ENCODE assay signal across 9 mouse cellular contexts in the genomic region with DNA sequence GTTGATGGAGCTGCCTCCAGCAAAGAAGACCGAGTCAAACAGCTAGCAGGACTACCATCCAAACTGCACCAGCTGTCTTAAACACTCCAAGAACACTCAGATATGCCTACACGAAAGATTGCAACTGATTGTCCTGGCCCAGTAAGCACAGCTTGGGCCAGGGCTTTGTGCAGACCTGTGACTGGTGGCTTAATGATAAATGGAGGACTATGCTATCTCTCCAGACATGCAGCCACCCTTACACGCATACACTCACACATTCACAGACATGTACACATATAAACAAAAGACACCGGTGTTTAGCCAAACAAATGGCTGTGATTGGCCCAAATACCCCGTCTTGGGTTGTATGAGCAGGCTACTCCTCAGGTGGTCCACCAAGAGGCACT. TPM values are rescaled to one million over a fixed set of nuclear protein-coding genes. Genes with fewer than 3 reads are reported as not detected.
DNase-seq lines count a peak whose midpoint lies in the region; ATAC-seq and TF ChIP-seq lines count a peak whose summit lies in the region.
"Had no signal": no experiment of that assay in that cellular context is flagged by ENCODE, and none has a peak within 500 bp of the region (broad histone marks: within the 10 kb centered on the region; RNA-seq: fewer than 3 reads in every experiment).

No protein-coding gene starts in this region.

- no peak for TF ChIP-seq EP300 in CH12.LX (IDR thresholded peaks at IDR 0.05; ENCODE audit: low read length)

- H3K4me1 ChIP-seq in heart, embryonic 10.5 days: peaks cover 16% of the 10 kb centered on the region
- peaks cover 5 to 26% of the 10 kb centered on the region in 2 experiments for H3K4me1 ChIP-seq in CH12.LX (ENCODE audit: control insufficient read depth in 1 of 2, insufficient read depth in 2 of 2)
- peaks cover 27% of the 10 kb centered on the region for H3K4me1 ChIP-seq in forebrain, embryonic 15.5 days
- H3K4me1 ChIP-seq in liver, embryonic 16.5 days (ENCODE audit: control insufficient read depth, low read depth, low read length): peaks cover 16% of the 10 kb centered on the region

- dilution Hi-C loops in CH12.LX (cut with MboI; ENCODE audit: extremely low pct_ligation_motif_present, extremely low pct_unique_long_range_greater_than_20kb, low sequenced_read_pairs): no loop called here

- H3K79me2 ChIP-seq in CH12.LX (replicated peaks; ENCODE audit: control insufficient read depth, extremely low read depth, insufficient read depth, poor library complexity, severe bottlenecking): peaks cover 28% of the 10 kb centered on the region

- H3K9ac ChIP-seq in CH12.LX (ENCODE audit: insufficient read depth, low read depth): peak overlapping the region; percentile 67
- peak overlapping the region; percentile 87 for H3K9ac ChIP-seq in forebrain, embryonic 15.5 days (replicated peaks)
- H3K9ac ChIP-seq in liver, embryonic 16.5 days (ENCODE audit: low read depth, low read length): peak overlapping the region; percentile 67

- peaks cover 18% of the 10 kb centered on the region for H3K36me3 ChIP-seq in heart, embryonic 10.5 days
- H3K36me3 ChIP-seq in CH12.LX (replicated peaks in 1 of 2; ENCODE audit: control insufficient read depth in 1 of 2, insufficient read depth in 1 of 2, low read length in 1 of 2): peaks cover 15 to 49% of the 10 kb centered on the region in 2 experiments
- peaks cover 15% of the 10 kb centered on the region for H3K36me3 ChIP-seq in forebrain, embryonic 15.5 days
- H3K36me3 ChIP-seq in liver, embryonic 16.5 days (ENCODE audit: control insufficient read depth, insufficient read depth): peaks cover 12% of the 10 kb centered on the region

- peak overlapping the region; percentile 94 for H3K27ac ChIP-seq in heart, embryonic 10.5 days
- no peak overlapping the region for H3K27ac ChIP-seq in CH12.LX (ENCODE audit: insufficient read depth, low read depth)
- H3K27ac ChIP-seq in forebrain, embryonic 15.5 days (replicated peaks): 0 out of 2 replicates have a peak overlapping the region, but pooled peaks have one; percentile 88
- peak overlapping the region; percentile 93 for H3K27ac ChIP-seq in liver, embryonic 16.5 days (ENCODE audit: low read length)

- WGBS in heart, embryonic 10.5 days: 50% methylated on average over 5 of the region's 5 CpGs
- 44% methylated on average over 5 of the region's 5 CpGs for WGBS in forebrain, embryonic 15.5 days
- WGBS in liver, embryonic 16.5 days (ENCODE audit: insufficient replicate concordance): 27% methylated on average over 5 of the region's 5 CpGs

- ATAC-seq in forebrain, embryonic 15.5 days (replicated peaks): peak; percentile 5; the same call in 1 of the 2 replicates
- ATAC-seq in liver, embryonic 16.5 days (ENCODE audit: low read depth): peak; percentile 30
- ATAC-seq in inflammation-experienced regulatory T-cells, adult 6 months: no peak

- no peak for TF ChIP-seq POLR2A in CH12.LX (IDR thresholded peaks at IDR 0.05; ENCODE audit: low read depth, low read length)

- peak overlapping the region; percentile 72 for H3K4me2 ChIP-seq in CH12.LX (ENCODE audit: insufficient read depth, low read depth, poor library complexity, severe bottlenecking)
- peak overlapping the region; percentile 62 for H3K4me2 ChIP-seq in forebrain, embryonic 15.5 days (replicated peaks)
- H3K4me2 ChIP-seq in liver, embryonic 16.5 days (ENCODE audit: low read depth, low read length): peak overlapping the region; percentile 72

- no peaks in the 10 kb centered on the region for H3K9me3 ChIP-seq in heart, embryonic 10.5 days
- no peaks in the 10 kb centered on the region for H3K9me3 ChIP-seq in CH12.LX (replicated peaks; ENCODE audit: low read length)
- no peaks in the 10 kb centered on the region for H3K9me3 ChIP-seq in forebrain, embryonic 15.5 days
- H3K9me3 ChIP-seq in liver, embryonic 16.5 days (replicated peaks; ENCODE audit: control insufficient read depth, low read length): no peaks in the 10 kb centered on the region

- no peak for TF ChIP-seq CTCF in CH12.LX (conservative IDR thresholded peaks at IDR 0.05 in 1 of 2, IDR thresholded peaks at IDR 0.05 in 1 of 2; ENCODE audit: low read depth in 2 of 2, low read length in 2 of 2)

- H3K4me3 ChIP-seq in heart, embryonic 10.5 days: peak overlapping the region; percentile 99
- H3K4me3 ChIP-seq in CH12.LX (replicated peaks in 1 of 3; ENCODE audit: low read depth in 2 of 3, low read length in 2 of 3, poor library complexity in 1 of 3): peak overlapping the region; percentile 67 to 95 (median 73)
- H3K4me3 ChIP-seq in forebrain, embryonic 15.5 days: peak overlapping the region; percentile 68
- H3K4me3 ChIP-seq in liver, embryonic 16.5 days (ENCODE audit: low read depth, low read length): peak overlapping the region; percentile 98

- no peak for DNase-seq in heart, embryonic 10.5 days (ENCODE audit: low spot score)
- no peak for DNase-seq in heart, postnatal 4 days
- DNase-seq in CH12.LX (ENCODE audit: extremely low read depth): no peak
- DNase-seq in adrenal gland, postnatal 10 days: no peak
- DNase-seq in cerebellum, postnatal 36 days: no peak

- H3K27me3 ChIP-seq in heart, embryonic 10.5 days (ENCODE audit: insufficient read depth, poor library complexity, severe bottlenecking): no peaks in the 10 kb centered on the region
- no peaks in the 10 kb centered on the region for H3K27me3 ChIP-seq in CH12.LX (replicated peaks)
- no peaks in the 10 kb centered on the region for H3K27me3 ChIP-seq in forebrain, embryonic 15.5 days
- no peaks in the 10 kb centered on the region for H3K27me3 ChIP-seq in liver, embryonic 16.5 days (ENCODE audit: control insufficient read depth, insufficient read depth, low read depth, low read length)

- in situ Hi-C loops in CH12.LX (cut with MboI; ENCODE audit: low pct_ligation_motif_present, low pct_unique_long_range_greater_than_20kb, low sequenced_read_pairs): no loop called here

- no peak for TF ChIP-seq RAD21 in CH12.LX (IDR thresholded peaks at IDR 0.05; ENCODE audit: low read depth, low read length)

TF ChIP-seq in CH12.LX, 34 proteins besides CTCF, POLR2A, EP300 and RAD21:
- no peak for TF ChIP-seq JUND (conservative IDR thresholded peaks at IDR 0.05; ENCODE audit: low read depth, low read length)
- TF ChIP-seq HCFC1 (IDR thresholded peaks at IDR 0.05; ENCODE audit: low read depth, low read length): no peak
- no peak for TF ChIP-seq TBP (conservative IDR thresholded peaks at IDR 0.05; ENCODE audit: low read depth, low read length)
- no peak for TF ChIP-seq GABPA (IDR thresholded peaks at IDR 0.05; ENCODE audit: insufficient replicate concordance, low read depth, low read length)

RNA-seq across cellular contexts. Expression of a gene that starts 0.8 kb away (rescaled TPM):
- 23.8 and 31.7 TPM in 2 replicates for polyA plus RNA-seq in heart, embryonic 10.5 days (2016; fragmentation: Nextera tagmentation; extraction: Ambion mirVana)
- 10 to 100 TPM; 20.7 to 22.1 TPM for total RNA-seq in heart, postnatal 4 days (2021)
- total RNA-seq in CH12.LX (2012; rRNA removed) (35.5 and 39.7 TPM in 2 replicates), CH12.LX (2014; rRNA removed) (59.8 and 70.7 TPM in 2 replicates)
- polyA plus RNA-seq in CH12.LX (2012; ENCODE audit: insufficient read length, low read depth): 57.0 and 58.6 TPM in 2 replicates
- 42.8 and 43.5 TPM in 2 replicates for polyA plus RNA-seq in forebrain, embryonic 15.5 days (2015; fragmentation: Nextera tagmentation; extraction: Ambion mirVana)
- 12.4 and 13.4 TPM in 2 replicates for polyA plus RNA-seq in liver, embryonic 16.5 days (2015; fragmentation: Nextera tagmentation; extraction: Ambion mirVana)
- polyA plus RNA-seq in inflammation-experienced regulatory T-cells, adult 6 months (2017; shearing (Covaris generic)): 10 to 100 TPM; 21.2 to 39.0 (median 24.7) TPM
- 10 to 100 TPM; 32.9 to 33.2 TPM for total RNA-seq in adrenal gland, postnatal 10 days (2021)

RNA-seq across cellular contexts. Expression of a gene that starts 25.5 kb away (rescaled TPM):
- 50.8 and 72.8 TPM in 2 replicates for polyA plus RNA-seq in heart, embryonic 10.5 days (2016; fragmentation: Nextera tagmentation; extraction: Ambion mirVana)
- 10 to 100 TPM; 49.5 to 58.1 TPM for total RNA-seq in heart, postnatal 4 days (2021)
- 1,079 and 1,089 TPM in 2 replicates for total RNA-seq in CH12.LX (2012; rRNA removed)
- total RNA-seq in CH12.LX (2014; rRNA removed): 249 and 299 TPM in 2 replicates
- polyA plus RNA-seq in CH12.LX (2012; ENCODE audit: insufficient read length, low read depth): 181 and 204 TPM in 2 replicates
- 49.7 and 52.2 TPM in 2 replicates for polyA plus RNA-seq in forebrain, embryonic 15.5 days (2015; fragmentation: Nextera tagmentation; extraction: Ambion mirVana)
- polyA plus RNA-seq in liver, embryonic 16.5 days (2015; fragmentation: Nextera tagmentation; extraction: Ambion mirVana): 21.3 and 21.5 TPM in 2 replicates
- 100 to 1,000 TPM; 108 to 150 (median 131) TPM for polyA plus RNA-seq in inflammation-experienced regulatory T-cells, adult 6 months (2017; shearing (Covaris generic))
- 100 to 1,000 TPM in 1 of 2 experiments, 10 to 100 TPM in 1; 97.2 to 112 TPM for total RNA-seq in adrenal gland, postnatal 10 days (2021)

RNA-seq across cellular contexts. Expression of a gene that starts 25.8 kb away (rescaled TPM):
- 5.9 and 6.3 TPM in 2 replicates for polyA plus RNA-seq in heart, embryonic 10.5 days (2016; fragmentation: Nextera tagmentation; extraction: Ambion mirVana)
- total RNA-seq in heart, postnatal 4 days (2021): 10 to 100 TPM; 10.8 to 11.1 TPM
- total RNA-seq in CH12.LX (2012; rRNA removed) (5.0 and 5.3 TPM in 2 replicates), CH12.LX (2014; rRNA removed) (10.9 and 12.0 TPM in 2 replicates)
- polyA plus RNA-seq in CH12.LX (2012; ENCODE audit: insufficient read length, low read depth): 20.2 and 22.4 TPM in 2 replicates
- polyA plus RNA-seq in forebrain, embryonic 15.5 days (2015; fragmentation: Nextera tagmentation; extraction: Ambion mirVana): 11.1 and 13.8 TPM in 2 replicates
- 3.9 and 4.1 TPM in 2 replicates for polyA plus RNA-seq in liver, embryonic 16.5 days (2015; fragmentation: Nextera tagmentation; extraction: Ambion mirVana)
- 1 to 10 TPM; 3.2 to 7.2 (median 5.0) TPM for polyA plus RNA-seq in inflammation-experienced regulatory T-cells, adult 6 months (2017; shearing (Covaris generic))
- total RNA-seq in adrenal gland, postnatal 10 days (2021): 100 to 1,000 TPM; 126 to 134 TPM

RNA-seq across cellular contexts. Expression of a gene that starts 41.6 kb away (rescaled TPM):
- 1.7 and 2.6 TPM in 2 replicates for polyA plus RNA-seq in heart, embryonic 10.5 days (2016; fragmentation: Nextera tagmentation; extraction: Ambion mirVana)
- total RNA-seq in heart, postnatal 4 days (2021): 1 to 10 TPM; 1.7 to 1.9 TPM
- total RNA-seq in CH12.LX (2012; rRNA removed) (not detected in 2 replicates), CH12.LX (2014; rRNA removed) (not detected in 2 replicates)
- not detected in 2 replicates for polyA plus RNA-seq in CH12.LX (2012; ENCODE audit: insufficient read length, low read depth)
- 6.4 and 6.8 TPM in 2 replicates for polyA plus RNA-seq in forebrain, embryonic 15.5 days (2015; fragmentation: Nextera tagmentation; extraction: Ambion mirVana)
- polyA plus RNA-seq in liver, embryonic 16.5 days (2015; fragmentation: Nextera tagmentation; extraction: Ambion mirVana): 0.25 and 0.30 TPM in 2 replicates
- not detected for polyA plus RNA-seq in inflammation-experienced regulatory T-cells, adult 6 months (2017; shearing (Covaris generic))
- total RNA-seq in adrenal gland, postnatal 10 days (2021): 1 to 10 TPM in 1 of 2 experiments, under 1 TPM in 1; 0.63 to 1.4 TPM
- total RNA-seq: gastrocnemius, postnatal 25 days had no signal
